8 mouse cellular contexts compared by ENCODE assay signal in genomic region chr11:57051666-57052562, GRCm38 (mm10). TPM values are rescaled to one million over a fixed set of nuclear protein-coding genes. Genes with fewer than 3 reads are reported as not detected.
A peak's percentile ranks its signal among the peaks of the same experiment; 100 is the strongest.
DNase-seq lines count a peak whose midpoint lies in the region; ATAC-seq lines count a peak whose summit lies in the region.
"Had no signal": no experiment of that assay in that cellular context is flagged by ENCODE, and none has a peak within 500 bp of the region (broad histone marks: within the 10 kb centered on the region; RNA-seq: fewer than 3 reads in every experiment).

No protein-coding gene starts in this region.

- 65% methylated on average over 6 of the region's 6 CpGs for WGBS in kidney, embryonic 16.5 days

- H3K9me3 ChIP-seq in kidney, embryonic 16.5 days (ENCODE audit: low read length) = no peaks in the 10 kb centered on the region
- H3K9me3 ChIP-seq: midbrain, embryonic 15.5 days had no signal

- ATAC-seq in kidney, embryonic 16.5 days (ENCODE audit: low FRiP score, low TSS enrichment) = no peak
- ATAC-seq: midbrain, embryonic 15.5 days had no signal

- no peaks in the 10 kb centered on the region for H3K4me1 ChIP-seq in kidney, embryonic 16.5 days (ENCODE audit: insufficient read depth, low read length)
- H3K4me1 ChIP-seq: midbrain, embryonic 15.5 days had no signal

- DNase-seq in kidney, adult 18-20 months = peak; percentile 11
- DNase-seq in NIH3T3 (ENCODE audit: low read depth) (peak; percentile 92), liver (no peak)
- DNase-seq in brain, adult 2 months (ENCODE audit: low read depth, low spot score) = peak; percentile 38
- peak; percentile 74 for DNase-seq in kidney, postnatal 10 days
- no peak for DNase-seq in right cerebral cortex, postnatal 4 days

- H3K4me2 ChIP-seq in kidney, embryonic 16.5 days (replicated peaks; ENCODE audit: low read depth, low read length) = no peak overlapping the region
- H3K4me2 ChIP-seq: midbrain, embryonic 15.5 days had no signal

- H3K4me3 ChIP-seq in kidney, embryonic 16.5 days (ENCODE audit: low read length) = no peak overlapping the region
- H3K4me3 ChIP-seq: midbrain, embryonic 15.5 days had no signal

- no peaks in the 10 kb centered on the region for H3K36me3 ChIP-seq in kidney, embryonic 16.5 days (ENCODE audit: insufficient read depth, low read length)
- H3K36me3 ChIP-seq: midbrain, embryonic 15.5 days had no signal

- H3K27me3 ChIP-seq in kidney, embryonic 16.5 days (ENCODE audit: insufficient read depth, low read length) = no peaks in the 10 kb centered on the region
- H3K27me3 ChIP-seq: midbrain, embryonic 15.5 days had no signal

- H3K27ac ChIP-seq in kidney, embryonic 16.5 days (ENCODE audit: low read length) = no peak overlapping the region
- H3K27ac ChIP-seq: midbrain, embryonic 15.5 days had no signal

- H3K9ac ChIP-seq in kidney, embryonic 16.5 days (replicated peaks; ENCODE audit: low read length) = no peak overlapping the region
- H3K9ac ChIP-seq: midbrain, embryonic 15.5 days had no signal

RNA-seq across cellular contexts. Expression of gene Gria1, which starts 40.7 kb away (rescaled TPM):
- 0.99 and 1.2 TPM in 2 replicates for polyA plus RNA-seq in kidney, embryonic 16.5 days (2015; fragmentation: Nextera tagmentation; extraction: Ambion mirVana)

Comparison
In these comparisons a context has a peak if more than half of its experiments do, and no peak if none do; other contexts are left out.
1. DNase-seq: peak in kidney, adult 18-20 months (single experiment), NIH3T3 (single experiment), brain, adult 2 months (single experiment) and kidney, postnatal 10 days (single experiment); none in right cerebral cortex, postnatal 4 days (single experiment) and liver (single experiment).